Mouse (Mus musculus): ENCODE measurements around the gene Fnbp1l. TPM values are rescaled to one million over a fixed set of nuclear protein-coding genes. Genes with fewer than 3 reads are reported as not detected.

Fnbp1l gene
- total and polyA plus RNA-seq, 3 experiments = 7.6 to 17.4 (median 17.2) TPM

GRCm38 (mm10) chr3:122573426-122574286 is 45.9 kb downstream of the Fnbp1l start:
- 95% methylated on average over 5 of the region's 5 CpGs for WGBS

GRCm38 (mm10) chr3:122566549-122566948 is 53.0 kb downstream of the Fnbp1l start:
- TF ChIP-seq POLR2A (IDR thresholded peaks at IDR 0.05; ENCODE audit: insufficient read depth, low read depth, low read length) (0 out of 2 replicates have a peak, but pooled peaks have one; percentile 12), CTCF (IDR thresholded peaks at IDR 0.05) (no peak)
- WGBS = 56% methylated on average over 4 of the region's 4 CpGs
- H3K27me3 ChIP-seq (ENCODE audit: control insufficient read depth, insufficient read depth, low read length) = no peaks in the 10 kb centered on the region
- no peaks in the 10 kb centered on the region for H3K79me2 ChIP-seq (replicated peaks; ENCODE audit: control insufficient read depth, insufficient read depth, low read length)
- no peak overlapping the region for H3K27ac ChIP-seq
- no peaks in the 10 kb centered on the region; the same call in 1 of the 2 replicates for H3K36me3 ChIP-seq (ENCODE audit: control insufficient read depth, insufficient read depth, low read length)
- intact Hi-C loops (cut with DNase I) = no loop called here
- H3K4me1 ChIP-seq (ENCODE audit: control insufficient read depth, insufficient read depth, low read length) = peaks cover 2% of the 10 kb centered on the region; the same call in 1 of the 2 replicates
- H3K4me3 ChIP-seq = no peak overlapping the region
- no peak overlapping the region for H3K9ac ChIP-seq (ENCODE audit: low read depth, low read length)
- DNase-seq = peak in 1 of 2 experiments; percentile 25

More at GRCm38 (mm10) chr3:122573426-122574286, 45.9 kb downstream of the Fnbp1l start:
- Histone ChIP-seq H3K9ac (ENCODE audit: low read depth, low read length) (no peak overlapping the region), H3K27me3 (ENCODE audit: control insufficient read depth, insufficient read depth, low read length) (no peaks in the 10 kb centered on the region), H3K4me1 (ENCODE audit: control insufficient read depth, insufficient read depth, low read length) (no peaks in the 10 kb centered on the region; the same call in none of the 2 replicates), H3K4me3 (no peak overlapping the region), H3K36me3 (ENCODE audit: control insufficient read depth, insufficient read depth, low read length) (no peaks in the 10 kb centered on the region), H3K79me2 (replicated peaks; ENCODE audit: control insufficient read depth, insufficient read depth, low read length) (0 out of 2 replicates have a peak, but pooled peaks cover 1% of the 10 kb centered on the region), H3K27ac (no peak overlapping the region)
- intact Hi-C loops (cut with DNase I) = no loop called here
- TF ChIP-seq EP300 (IDR thresholded peaks at IDR 0.05; ENCODE audit: insufficient read depth, low read depth, low read length) = no peak
- no peak for DNase-seq

- H3K4me3 ChIP-seq = no peak overlapping the region
- H3K36me3 ChIP-seq (ENCODE audit: control insufficient read depth, insufficient read depth, low read length) = no peaks in the 10 kb centered on the region; the same call in 1 of the 2 replicates
- intact Hi-C loops (cut with DNase I) = no loop called here
- H3K9ac ChIP-seq (ENCODE audit: low read depth, low read length) = no peak overlapping the region
- 55% methylated on average over 3 of the region's 3 CpGs for WGBS
- no peak overlapping the region for H3K27ac ChIP-seq
- DNase-seq = no peak
- no peak for TF ChIP-seq CTCF (IDR thresholded peaks at IDR 0.05)
- TF ChIP-seq POLR2A (IDR thresholded peaks at IDR 0.05; ENCODE audit: insufficient read depth, low read depth, low read length) = no peak
- no peak for TF ChIP-seq EP300 (IDR thresholded peaks at IDR 0.05; ENCODE audit: insufficient read depth, low read depth, low read length)
- no peaks in the 10 kb centered on the region for H3K27me3 ChIP-seq (ENCODE audit: control insufficient read depth, insufficient read depth, low read length)
- peaks cover 2% of the 10 kb centered on the region; the same call in 1 of the 2 replicates for H3K4me1 ChIP-seq (ENCODE audit: control insufficient read depth, insufficient read depth, low read length)
- H3K79me2 ChIP-seq (replicated peaks; ENCODE audit: control insufficient read depth, insufficient read depth, low read length) = no peaks in the 10 kb centered on the region
Observed at GRCm38 (mm10) chr3:122566112-122566511, 53.4 kb downstream of the Fnbp1l start.

GRCm38 (mm10) chr3:122565285-122565684 is 54.2 kb downstream of the Fnbp1l start:
- peaks cover 2% of the 10 kb centered on the region; the same call in 1 of the 2 replicates for H3K4me1 ChIP-seq (ENCODE audit: control insufficient read depth, insufficient read depth, low read length)
- WGBS = 28% methylated on average over 7 of the region's 7 CpGs
- no peak overlapping the region for H3K27ac ChIP-seq
- intact Hi-C loops (cut with DNase I) = no loop called here
- H3K36me3 ChIP-seq (ENCODE audit: control insufficient read depth, insufficient read depth, low read length) = no peaks in the 10 kb centered on the region; the same call in 1 of the 2 replicates
- no peaks in the 10 kb centered on the region for H3K79me2 ChIP-seq (replicated peaks; ENCODE audit: control insufficient read depth, insufficient read depth, low read length)
- peak in 1 of 2 experiments; percentile 23 for DNase-seq
- no peak overlapping the region for H3K9ac ChIP-seq (ENCODE audit: low read depth, low read length)
- no peak overlapping the region for H3K4me3 ChIP-seq
- TF ChIP-seq CTCF (IDR thresholded peaks at IDR 0.05) (no peak), EP300 (IDR thresholded peaks at IDR 0.05; ENCODE audit: insufficient read depth, low read depth, low read length) (no peak), POLR2A (IDR thresholded peaks at IDR 0.05; ENCODE audit: insufficient read depth, low read depth, low read length) (no peak)
- no peaks in the 10 kb centered on the region for H3K27me3 ChIP-seq (ENCODE audit: control insufficient read depth, insufficient read depth, low read length)

- Histone ChIP-seq H3K79me2 (replicated peaks; ENCODE audit: control insufficient read depth, insufficient read depth, low read length) (no peaks in the 10 kb centered on the region), H3K4me1 (ENCODE audit: control insufficient read depth, insufficient read depth, low read length) (no peaks in the 10 kb centered on the region), H3K9ac (ENCODE audit: low read depth, low read length) (no peak overlapping the region), H3K36me3 (ENCODE audit: control insufficient read depth, insufficient read depth, low read length) (no peaks in the 10 kb centered on the region), H3K27ac (no peak overlapping the region), H3K4me3 (no peak overlapping the region), H3K27me3 (ENCODE audit: control insufficient read depth, insufficient read depth, low read length) (no peaks in the 10 kb centered on the region)
- DNase-seq = no peak
- 74% methylated on average over 2 of the region's 2 CpGs for WGBS
- intact Hi-C loops (cut with DNase I) = no loop called here
- TF ChIP-seq POLR2A (IDR thresholded peaks at IDR 0.05; ENCODE audit: insufficient read depth, low read depth, low read length) = no peak
- TF ChIP-seq EP300 (IDR thresholded peaks at IDR 0.05; ENCODE audit: insufficient read depth, low read depth, low read length) = no peak
- no peak for TF ChIP-seq CTCF (IDR thresholded peaks at IDR 0.05)
Observed at GRCm38 (mm10) chr3:122557766-122558165, 61.7 kb downstream of the Fnbp1l start.

- 95% methylated on average over 3 of the region's 3 CpGs for WGBS
- Histone ChIP-seq H3K79me2 (replicated peaks; ENCODE audit: control insufficient read depth, insufficient read depth, low read length) (no peaks in the 10 kb centered on the region), H3K4me3 (no peak overlapping the region), H3K9ac (ENCODE audit: low read depth, low read length) (no peak overlapping the region), H3K27me3 (ENCODE audit: control insufficient read depth, insufficient read depth, low read length) (no peaks in the 10 kb centered on the region), H3K36me3 (ENCODE audit: control insufficient read depth, insufficient read depth, low read length) (no peaks in the 10 kb centered on the region; the same call in 1 of the 2 replicates), H3K27ac (no peak overlapping the region), H3K4me1 (ENCODE audit: control insufficient read depth, insufficient read depth, low read length) (no peaks in the 10 kb centered on the region)
- TF ChIP-seq POLR2A (IDR thresholded peaks at IDR 0.05; ENCODE audit: insufficient read depth, low read depth, low read length) (no peak), CTCF (IDR thresholded peaks at IDR 0.05) (no peak), EP300 (IDR thresholded peaks at IDR 0.05; ENCODE audit: insufficient read depth, low read depth, low read length) (no peak)
- intact Hi-C loops (cut with DNase I) = no loop called here
- DNase-seq = no peak
Observed at GRCm38 (mm10) chr3:122551174-122551573, 68.3 kb downstream of the Fnbp1l start.
